Mouse (Mus musculus) stomach, embryonic 15.5 days (tissue): ENCODE results near the gene Gnat2. TPM values are rescaled to one million over a fixed set of nuclear protein-coding genes. Genes with fewer than 3 reads are reported as not detected.
A peak's percentile ranks its signal among the peaks of the same experiment; 100 is the strongest.

Experiments
- ATAC-seq: fragments of 200-750 bp; cut with Nextera tagmentation; 2 replicates; pipeline ENCODE4 v1.8.0; 2017; ENCODE audit warnings: low read depth, moderate number of reproducible peaks, moderate TSS enrichment; ENCODE audit not compliant: insufficient read depth, low FRiP score
- H3K27ac ChIP-seq: fragments of 300-500 bp; sonication (generic); 2 replicates; pipeline ENCODE4 v1.5.1; 2015; ENCODE audit warnings: mild to moderate bottlenecking, inconsistent platforms
- H3K27me3 ChIP-seq: fragments of 300-500 bp; sonication (generic); replicated peaks from 2 replicates; pipeline ENCODE4 v1.6.1; 2015; ENCODE audit warnings: inconsistent platforms
- H3K36me3 ChIP-seq: fragments of 300-500 bp; sonication (generic); 2 replicates; pipeline ENCODE4 v1.6.1; 2015; ENCODE audit warnings: inconsistent platforms
- H3K4me1 ChIP-seq: fragments of 300-500 bp; sonication (generic); 2 replicates; pipeline ENCODE4 v1.6.1; 2015; ENCODE audit warnings: inconsistent platforms
- H3K4me2 ChIP-seq: fragments of 300-500 bp; sonication (generic); 2 replicates; pipeline ENCODE4 v1.6.1; 2015; ENCODE audit warnings: mild to moderate bottlenecking, inconsistent platforms
- H3K4me3 ChIP-seq: fragments of 300-500 bp; sonication (generic); replicated peaks from 2 replicates; pipeline ENCODE4 v1.5.1; 2015; ENCODE audit warnings: inconsistent platforms
- H3K9ac ChIP-seq: fragments of 300-500 bp; sonication (generic); 2 replicates; pipeline ENCODE4 v1.6.1; 2015; ENCODE audit warnings: inconsistent platforms
- H3K9me3 ChIP-seq: fragments of 300-500 bp; sonication (generic); 2 replicates; pipeline ENCODE4 v1.6.1; 2016; ENCODE audit warnings: inconsistent platforms
- WGBS: fragments of 180-500 bp; shearing (Covaris S2); methylation state at CpG from one replicate; pipeline ENCODE4 v1.1.7; 2015; 5-methylcytosine and 5-hydroxymethylcytosine counted together
- polyA plus RNA-seq: library from polyadenylated mRNA; unstranded; fragments of >200 nt; fragmentation: Nextera tagmentation; extraction: Ambion mirVana; gene quantifications from 2 replicates; pipeline ENCODE4 v1.2.1, GENCODE M21; 2015

The Gnat2 gene
- polyA plus RNA-seq = 1.8 and 2.5 TPM in 2 replicates

- no peaks in the 10 kb centered on the region for H3K9me3 ChIP-seq
- no peak within 1 kb of the TSS for H3K9ac ChIP-seq
- H3K27ac ChIP-seq = no peak within 1 kb of the TSS
- H3K27me3 ChIP-seq = no peaks in the 10 kb centered on the region
- no peak for ATAC-seq
- H3K4me3 ChIP-seq = no peak within 1 kb of the TSS
- WGBS = 80% methylated on average over 15 of the region's 15 CpGs
- no peak within 1 kb of the TSS for H3K4me2 ChIP-seq
- H3K4me1 ChIP-seq = peaks cover 10% of the 10 kb centered on the region; the same call in 1 of the 2 replicates
- no peaks in the 10 kb centered on the region for H3K36me3 ChIP-seq
Observed at GRCm38 (mm10) chr3:108092536-108093115, at the start of gene Gnat2. Gnat2 (plus strand) TSS chr3:108092789.

- peak within 1 kb of the TSS; percentile 44; the same call in 1 of the 2 replicates for H3K9ac ChIP-seq
- WGBS = 4% methylated on average over 29 of the region's 29 CpGs
- ATAC-seq = peak; percentile 92
Observed at GRCm38 (mm10) chr3:108044394-108045140, 48.0 kb upstream of the Gnat2 start, which contains the start of gene Gstm4. Gstm4 (minus strand) TSS chr3:108044894.

GRCm38 (mm10) chr3:108046944-108047655 lies 45.5 kb upstream of the Gnat2 start:
- Histone ChIP-seq H3K9me3 (no peaks in the 10 kb centered on the region), H3K9ac (no peak overlapping the region), H3K36me3 (no peaks in the 10 kb centered on the region), H3K4me1 (no peaks in the 10 kb centered on the region), H3K27me3 (no peaks in the 10 kb centered on the region), H3K27ac (no peak overlapping the region), H3K4me3 (no peak overlapping the region), H3K4me2 (no peak overlapping the region)
- ATAC-seq = no peak
- WGBS = 71% methylated on average over 2 of the region's 2 CpGs

More at GRCm38 (mm10) chr3:108044394-108045140, 48.0 kb upstream of the Gnat2 start, which contains the start of gene Gstm4:
- Histone ChIP-seq H3K9me3 (no peaks in the 10 kb centered on the region), H3K27me3 (no peaks in the 10 kb centered on the region), H3K4me2 (peak within 1 kb of the TSS; percentile 90), H3K27ac (peak within 1 kb of the TSS; percentile 70), H3K36me3 (no peaks in the 10 kb centered on the region), H3K4me3 (peak within 1 kb of the TSS; percentile 53), H3K4me1 (no peaks in the 10 kb centered on the region)

- Histone ChIP-seq H3K27me3 (no peaks in the 10 kb centered on the region), H3K9ac (no peak overlapping the region), H3K4me2 (no peak overlapping the region), H3K36me3 (no peaks in the 10 kb centered on the region), H3K9me3 (no peaks in the 10 kb centered on the region), H3K4me1 (no peaks in the 10 kb centered on the region), H3K27ac (no peak overlapping the region), H3K4me3 (no peak overlapping the region)
- WGBS = 34% methylated on average over 3 of the region's 3 CpGs
- no peak for ATAC-seq
Observed at GRCm38 (mm10) chr3:108048306-108048705, 44.3 kb upstream of the Gnat2 start.

DNA sequence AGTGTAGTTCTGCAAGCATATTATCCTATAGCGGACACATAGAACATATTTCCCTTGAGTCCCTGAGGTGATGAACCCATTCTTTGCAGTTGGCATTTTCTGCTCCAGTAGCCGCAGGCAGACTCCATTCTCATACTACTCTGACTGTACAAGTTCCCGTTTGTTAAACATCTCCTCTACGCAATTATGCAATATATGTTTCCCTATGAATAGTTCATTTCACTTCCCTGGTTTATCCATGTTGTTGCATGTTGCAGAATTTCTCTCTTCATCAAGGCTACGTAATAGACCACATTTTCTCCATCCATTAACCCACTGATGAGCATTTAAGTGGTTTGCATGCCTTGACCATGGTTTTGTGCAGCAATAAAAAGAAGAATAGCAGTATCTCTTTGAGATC lies 42.1 kb upstream of the Gnat2 start:
- WGBS = 90% methylated on average over 5 of the region's 5 CpGs
- Histone ChIP-seq H3K27me3 (no peaks in the 10 kb centered on the region), H3K27ac (no peak overlapping the region), H3K4me2 (no peak overlapping the region), H3K4me3 (no peak overlapping the region), H3K9me3 (no peaks in the 10 kb centered on the region), H3K9ac (no peak overlapping the region), H3K36me3 (no peaks in the 10 kb centered on the region), H3K4me1 (no peaks in the 10 kb centered on the region)
- ATAC-seq = no peak

GRCm38 (mm10) chr3:108061420-108061819 lies 31.2 kb upstream of the Gnat2 start:
- Histone ChIP-seq H3K9ac (no peak overlapping the region), H3K4me3 (no peak overlapping the region), H3K36me3 (no peaks in the 10 kb centered on the region), H3K9me3 (no peaks in the 10 kb centered on the region), H3K4me2 (peak overlapping the region; percentile 39), H3K27me3 (no peaks in the 10 kb centered on the region), H3K27ac (peak overlapping the region; percentile 52; the same call in 1 of the 2 replicates), H3K4me1 (no peaks in the 10 kb centered on the region)
- ATAC-seq = 0 out of 2 replicates have a peak, but pooled peaks have one; percentile 4
- WGBS = 14% methylated on average over 7 of the region's 7 CpGs

DNA sequence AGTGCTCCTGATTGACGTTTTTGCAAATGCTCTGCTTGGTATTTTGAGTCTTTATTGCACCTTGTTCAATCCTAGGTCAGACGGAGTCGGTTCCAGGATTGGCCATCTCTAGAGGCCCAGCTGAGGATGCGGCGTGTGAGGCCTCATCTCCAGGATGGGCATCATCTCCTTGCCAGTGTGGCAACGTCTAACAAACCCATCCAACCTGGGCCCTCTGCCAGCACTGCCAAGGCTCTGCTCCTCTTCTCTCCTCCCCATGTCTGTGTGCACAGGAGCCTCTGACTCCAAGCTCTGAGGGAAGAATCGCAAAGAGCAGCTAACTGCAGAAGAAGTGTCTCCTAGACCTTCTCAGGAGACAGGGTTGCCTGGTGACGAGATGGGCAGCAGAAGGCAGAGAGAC lies 29.9 kb upstream of the Gnat2 start:
- no peak overlapping the region for H3K4me3 ChIP-seq
- H3K9me3 ChIP-seq = no peaks in the 10 kb centered on the region
- H3K9ac ChIP-seq = no peak overlapping the region
- H3K4me2 ChIP-seq = no peak overlapping the region
- no peaks in the 10 kb centered on the region for H3K4me1 ChIP-seq
- no peaks in the 10 kb centered on the region for H3K27me3 ChIP-seq
- H3K27ac ChIP-seq = peak overlapping the region; percentile 44; the same call in 1 of the 2 replicates
- no peak for ATAC-seq
- H3K36me3 ChIP-seq = no peaks in the 10 kb centered on the region
- 76% methylated on average over 8 of the region's 8 CpGs for WGBS

DNA sequence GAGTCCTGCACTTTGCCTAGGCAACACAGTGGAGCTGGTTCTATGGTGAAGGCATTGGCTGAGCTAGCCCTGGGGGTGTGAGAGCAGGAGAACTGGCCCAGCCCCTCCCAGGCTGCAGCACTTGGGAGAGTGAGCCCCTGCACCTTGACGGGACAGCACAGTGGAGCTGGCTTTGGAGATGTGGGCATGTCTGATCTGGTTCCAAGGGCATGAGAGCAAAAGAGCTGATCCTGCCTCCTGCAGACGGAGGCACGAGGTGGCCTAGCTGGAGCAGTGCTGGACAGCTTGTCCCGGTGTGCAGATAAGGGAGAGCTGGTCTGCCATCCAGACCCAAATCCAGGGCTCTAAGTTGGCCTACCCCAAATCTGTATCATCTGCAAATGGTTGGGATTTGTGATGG lies 27.9 kb upstream of the Gnat2 start:
- no peak overlapping the region for H3K9ac ChIP-seq
- H3K27me3 ChIP-seq = no peaks in the 10 kb centered on the region
- ATAC-seq = no peak
- 66% methylated on average over 4 of the region's 4 CpGs for WGBS
- H3K9me3 ChIP-seq = no peaks in the 10 kb centered on the region
- no peaks in the 10 kb centered on the region for H3K36me3 ChIP-seq
- no peak overlapping the region for H3K4me2 ChIP-seq
- H3K4me1 ChIP-seq = peaks cover 8% of the 10 kb centered on the region; the same call in 1 of the 2 replicates
- H3K27ac ChIP-seq = no peak overlapping the region
- H3K4me3 ChIP-seq = no peak overlapping the region

GRCm38 (mm10) chr3:108065551-108065950 lies 27.0 kb upstream of the Gnat2 start:
- no peak overlapping the region for H3K4me3 ChIP-seq
- peaks cover 8% of the 10 kb centered on the region; the same call in 1 of the 2 replicates for H3K4me1 ChIP-seq
- no peak for ATAC-seq
- 78% methylated on average over 9 of the region's 9 CpGs for WGBS
- no peaks in the 10 kb centered on the region for H3K9me3 ChIP-seq
- H3K27ac ChIP-seq = no peak overlapping the region
- H3K4me2 ChIP-seq = no peak overlapping the region
- H3K27me3 ChIP-seq = no peaks in the 10 kb centered on the region
- no peaks in the 10 kb centered on the region for H3K36me3 ChIP-seq
- no peak overlapping the region for H3K9ac ChIP-seq

- WGBS = 55% methylated on average over 6 of the region's 6 CpGs
- H3K27me3 ChIP-seq = no peaks in the 10 kb centered on the region
- no peak overlapping the region for H3K27ac ChIP-seq
- no peak; the same call in 1 of the 2 replicates for ATAC-seq
- H3K4me1 ChIP-seq = peaks cover 8% of the 10 kb centered on the region; the same call in 1 of the 2 replicates
- H3K9me3 ChIP-seq = no peaks in the 10 kb centered on the region
- H3K4me3 ChIP-seq = no peak overlapping the region
- no peak overlapping the region for H3K9ac ChIP-seq
- no peak overlapping the region for H3K4me2 ChIP-seq
- H3K36me3 ChIP-seq = no peaks in the 10 kb centered on the region
Observed at GRCm38 (mm10) chr3:108067370-108067934, 25.1 kb upstream of the Gnat2 start.

GRCm38 (mm10) chr3:108068826-108069225 lies 23.8 kb upstream of the Gnat2 start:
- no peaks in the 10 kb centered on the region for H3K36me3 ChIP-seq
- 20% methylated on average over 1 of the region's 1 CpGs for WGBS
- H3K4me1 ChIP-seq = peaks cover 8% of the 10 kb centered on the region; the same call in 1 of the 2 replicates
- H3K4me3 ChIP-seq = no peak overlapping the region
- H3K4me2 ChIP-seq = no peak overlapping the region
- H3K27me3 ChIP-seq = no peaks in the 10 kb centered on the region
- H3K9ac ChIP-seq = no peak overlapping the region
- no peak for ATAC-seq
- H3K27ac ChIP-seq = peak overlapping the region; percentile 54; the same call in 1 of the 2 replicates
- no peaks in the 10 kb centered on the region for H3K9me3 ChIP-seq
